Comparison of ENCODE assay signal across 8 mouse cellular contexts in the genomic region with DNA sequence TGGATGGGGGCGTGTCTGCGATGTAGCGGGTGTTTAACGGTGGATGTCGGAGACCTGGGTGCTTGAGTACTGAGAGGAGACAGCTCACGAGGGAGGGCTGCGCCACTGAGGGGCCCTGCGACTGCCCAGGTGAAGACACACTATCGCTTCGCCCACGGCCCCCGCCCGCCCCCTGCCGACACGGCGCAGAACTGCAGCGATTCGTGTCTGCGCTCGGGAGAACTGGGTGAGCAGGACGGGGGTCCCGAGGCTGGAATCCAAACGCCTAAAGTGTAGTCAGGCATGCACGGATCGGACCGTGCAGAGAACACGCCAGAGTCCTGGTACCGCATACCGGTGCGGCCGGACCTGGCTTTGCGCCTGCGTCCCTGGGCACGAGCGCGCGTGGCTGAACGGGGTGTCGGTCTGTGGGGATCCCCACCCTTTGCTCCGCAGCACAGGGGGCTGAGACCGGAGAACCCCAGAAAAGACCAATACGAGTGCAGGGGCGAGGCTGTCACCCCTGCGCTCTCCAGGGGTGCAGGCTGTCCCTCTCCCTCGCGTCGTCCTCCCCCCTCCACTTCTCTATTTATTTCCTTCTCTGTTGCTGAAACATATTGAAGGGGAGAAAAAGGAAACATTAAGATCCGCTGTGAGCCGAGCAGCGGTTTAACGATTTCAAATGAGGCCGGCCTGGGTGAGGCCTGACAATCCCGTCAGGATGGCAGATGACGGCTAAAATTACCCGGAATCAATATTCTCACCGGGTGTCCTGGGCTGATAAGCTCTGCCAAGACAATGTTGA. TPM values are rescaled to one million over a fixed set of nuclear protein-coding genes. Genes with fewer than 3 reads are reported as not detected.
DNase-seq lines count a peak whose midpoint lies in the region; ATAC-seq and TF ChIP-seq lines count a peak whose summit lies in the region.

No protein-coding gene starts in this region.

- WGBS in forebrain, embryonic 14.5 days = 5% methylated on average over 56 of the region's 56 CpGs
- 4% methylated on average over 51 of the region's 56 CpGs for WGBS in hindbrain, embryonic 15.5 days
- 7% methylated on average over 56 of the region's 56 CpGs for WGBS in liver, adult 2 months
- whole genome bisulfite sequencing in midbrain, embryonic 16.5 days = 4% methylated on average over 56 of the region's 56 CpGs

- DNase-seq in ovary, postnatal 36 days (ENCODE audit: low spot score) = peak; percentile 49
- DNase-seq in ovary, adult 18-20 months (ENCODE audit: low spot score) = no peak
- DNase-seq in cerebellum, adult 18-20 months = peak; percentile 46 to 68
- DNase-seq in forebrain, embryonic 14.5 days (ENCODE audit: low spot score) = peak; percentile 54
- DNase-seq in liver, adult 2 months (ENCODE audit: extremely low read depth, low read depth, low spot score) = no peak

- peak overlapping the region; percentile 29 for H3K4me3 ChIP-seq in forebrain, embryonic 14.5 days (ENCODE audit: low read depth, low read length)
- peak overlapping the region; percentile 43 for H3K4me3 ChIP-seq in hindbrain, embryonic 15.5 days
- no peak overlapping the region; the same call in 1 of the 2 replicates for H3K4me3 ChIP-seq in liver, adult 2 months (ENCODE audit: insufficient read depth, low read depth, low read length)
- H3K4me3 ChIP-seq in midbrain, embryonic 16.5 days (ENCODE audit: low read depth, low read length) = peak overlapping the region; percentile 51
- peak overlapping the region; percentile 71 for H3K4me3 ChIP-seq in testis, adult 2 months (ENCODE audit: control insufficient read depth, low read depth, low read length)

- TF ChIP-seq CTCF in liver, adult 2 months (IDR thresholded peaks at IDR 0.05; ENCODE audit: low read depth, low read length) = peak; percentile 84
- peak; percentile 87 for TF ChIP-seq CTCF in testis, adult 2 months (IDR thresholded peaks at IDR 0.05; ENCODE audit: control insufficient read depth, insufficient read depth, insufficient replicate concordance, low read depth, low read length)

- peaks cover 5% of the 10 kb centered on the region for H3K4me1 ChIP-seq in forebrain, embryonic 14.5 days (ENCODE audit: control insufficient read depth, insufficient read depth, low read length)
- peaks cover 17% of the 10 kb centered on the region for H3K4me1 ChIP-seq in hindbrain, embryonic 15.5 days (replicated peaks)
- H3K4me1 ChIP-seq in liver, adult 2 months (ENCODE audit: control insufficient read depth, insufficient read depth, low read length) = peaks cover 2% of the 10 kb centered on the region; the same call in 1 of the 2 replicates
- H3K4me1 ChIP-seq in midbrain, embryonic 16.5 days (ENCODE audit: control insufficient read depth, insufficient read depth, low read length) = peaks cover 7% of the 10 kb centered on the region; the same call in 1 of the 2 replicates
- peaks cover 12% of the 10 kb centered on the region for H3K4me1 ChIP-seq in testis, adult 2 months (ENCODE audit: control insufficient read depth, insufficient read depth, low read length)

- no peaks in the 10 kb centered on the region for H3K36me3 ChIP-seq in forebrain, embryonic 14.5 days (ENCODE audit: control insufficient read depth, insufficient read depth, low read length)
- no peaks in the 10 kb centered on the region for H3K36me3 ChIP-seq in hindbrain, embryonic 15.5 days
- no peaks in the 10 kb centered on the region for H3K36me3 ChIP-seq in liver, adult 2 months (ENCODE audit: control insufficient read depth, insufficient read depth, low read length)
- H3K36me3 ChIP-seq in midbrain, embryonic 16.5 days (ENCODE audit: control insufficient read depth, insufficient read depth, low read length) = no peaks in the 10 kb centered on the region
- H3K36me3 ChIP-seq in testis, adult 2 months (ENCODE audit: control insufficient read depth, insufficient read depth, low read length) = no peaks in the 10 kb centered on the region

- peak overlapping the region; percentile 50; the same call in 1 of the 2 replicates for H3K9ac ChIP-seq in forebrain, embryonic 14.5 days (ENCODE audit: low read length)
- peak overlapping the region; percentile 38 for H3K9ac ChIP-seq in hindbrain, embryonic 15.5 days
- no peak overlapping the region for H3K9ac ChIP-seq in liver, adult 2 months (ENCODE audit: low read depth, low read length)
- peak overlapping the region; percentile 71 for H3K9ac ChIP-seq in midbrain, embryonic 16.5 days (ENCODE audit: low read depth, low read length)

- no peak overlapping the region for H3K27ac ChIP-seq in forebrain, embryonic 14.5 days (ENCODE audit: low read depth, low read length)
- no peak overlapping the region for H3K27ac ChIP-seq in hindbrain, embryonic 15.5 days (replicated peaks)
- H3K27ac ChIP-seq in liver, adult 2 months (replicated peaks; ENCODE audit: insufficient read depth, low read depth, low read length) = no peak overlapping the region
- no peak overlapping the region for H3K27ac ChIP-seq in midbrain, embryonic 16.5 days (ENCODE audit: low read length)
- no peak overlapping the region for H3K27ac ChIP-seq in testis, adult 2 months (ENCODE audit: control insufficient read depth, insufficient read depth, low read depth, low read length)

- H3K79me2 ChIP-seq in liver, adult 2 months (ENCODE audit: control insufficient read depth, insufficient read depth, low read length) = no peaks in the 10 kb centered on the region

- ATAC-seq in forebrain, embryonic 14.5 days = peak; percentile 57
- ATAC-seq in hindbrain, embryonic 15.5 days (ENCODE audit: low FRiP score, low read depth) = peak; percentile 53
- ATAC-seq in midbrain, embryonic 16.5 days = peak; percentile 75

- H3K4me2 ChIP-seq in forebrain, embryonic 14.5 days (ENCODE audit: low read length) = peak overlapping the region; percentile 64
- peak overlapping the region; percentile 79 for H3K4me2 ChIP-seq in hindbrain, embryonic 15.5 days
- peak overlapping the region; percentile 91 for H3K4me2 ChIP-seq in midbrain, embryonic 16.5 days (ENCODE audit: low read length)

- no peaks in the 10 kb centered on the region for H3K9me3 ChIP-seq in forebrain, embryonic 14.5 days (replicated peaks; ENCODE audit: control insufficient read depth, low read length)
- no peaks in the 10 kb centered on the region for H3K9me3 ChIP-seq in hindbrain, embryonic 15.5 days
- no peaks in the 10 kb centered on the region for H3K9me3 ChIP-seq in midbrain, embryonic 16.5 days (replicated peaks; ENCODE audit: control insufficient read depth, low read length, poor library complexity, severe bottlenecking)

- TF ChIP-seq POLR2A in liver, adult 2 months (IDR thresholded peaks at IDR 0.05; ENCODE audit: extremely low read depth, insufficient read depth, low read length) = no peak
- TF ChIP-seq POLR2A in testis, adult 2 months (IDR thresholded peaks at IDR 0.05; ENCODE audit: control insufficient read depth, low read depth, low read length) = no peak

- H3K27me3 ChIP-seq in forebrain, embryonic 14.5 days (replicated peaks; ENCODE audit: control insufficient read depth, insufficient read depth, low read length) = peaks cover 53% of the 10 kb centered on the region
- H3K27me3 ChIP-seq in hindbrain, embryonic 15.5 days = peaks cover 80% of the 10 kb centered on the region
- H3K27me3 ChIP-seq in liver, adult 2 months (ENCODE audit: control insufficient read depth, insufficient read depth, low read length) = no peaks in the 10 kb centered on the region
- H3K27me3 ChIP-seq in midbrain, embryonic 16.5 days (ENCODE audit: control insufficient read depth, insufficient read depth, low read depth, low read length) = peaks cover 51% of the 10 kb centered on the region
- no peaks in the 10 kb centered on the region for H3K27me3 ChIP-seq in testis, adult 2 months (ENCODE audit: control insufficient read depth, insufficient read depth, low read length)

RNA-seq across cellular contexts. Expression of a gene that starts 9.3 kb away (rescaled TPM):
- polyA plus RNA-seq in forebrain, embryonic 14.5 days (2014; fragmentation: Nextera tagmentation; extraction: Ambion mirVana) = not detected in 2 replicates
- polyA plus RNA-seq in hindbrain, embryonic 15.5 days (2015; fragmentation: Nextera tagmentation; extraction: Ambion mirVana) = 0.25 and 0.52 TPM in 2 replicates
- not detected in 2 replicates for total RNA-seq in liver, adult 2 months (2014; rRNA removed)
- not detected in 2 replicates for polyA plus RNA-seq in liver, adult 2 months (2012; rRNA removed)
- not detected in 2 replicates for polyA plus RNA-seq in midbrain, embryonic 16.5 days (2015; fragmentation: Nextera tagmentation; extraction: Ambion mirVana)
- 0.22 and 0.47 TPM in 2 replicates for polyA plus RNA-seq in testis, adult 2 months (2012; rRNA removed)

Comparison
In these comparisons a context has a peak if more than half of its experiments do, and no peak if none do; other contexts are left out.
1. DNase-seq: peak in ovary, postnatal 36 days (single experiment), cerebellum, adult 18-20 months (2 of 2) and forebrain, embryonic 14.5 days (single experiment); none in ovary, adult 18-20 months (single experiment) and liver, adult 2 months (single experiment).
2. Peak in every context shown above with its lines, with median percentiles within 50 percentile points of each other: ATAC-seq and H3K4me2 ChIP-seq.